Mouse (Mus musculus): Measurements from ENCODE around the gene Supt7l. TPM values are rescaled to one million over a fixed set of nuclear protein-coding genes. Genes with fewer than 3 reads are reported as not detected.

The Supt7l gene
- total RNA-seq, 2 experiments from 2014 or later = 16.5 to 16.6 TPM

GRCm38 (mm10) chr5:31494513-31495297 lies 32.9 kb downstream of the Supt7l start, which contains the start of gene Gpn1:
TSS of gene Gpn1 (plus strand) at chr5:31494741.
- peak; percentile 87 to 91 for DNase-seq (ENCODE audit: low spot score in 2 of 2)

GRCm38 (mm10) chr5:31492031-31492430 lies 35.6 kb downstream of the Supt7l start:
- DNase-seq (ENCODE audit: low spot score in 2 of 2) = no peak

GRCm38 (mm10) chr5:31489116-31489769 lies 38.4 kb downstream of the Supt7l start:
- no peak for DNase-seq (ENCODE audit: low spot score in 2 of 2)

- no peak for DNase-seq (ENCODE audit: low spot score in 2 of 2)
These were observed 39.7 kb downstream of the Supt7l start for GRCm38 (mm10) chr5:31487889-31488288.

- no peak for DNase-seq (ENCODE audit: low spot score in 2 of 2)
These were observed 42.2 kb downstream of the Supt7l start, which contains the start of gene 4930548H24Rik for GRCm38 (mm10) chr5:31485440-31485839. TSS of gene 4930548H24Rik (plus strand) at chr5:31485740.

- DNase-seq (ENCODE audit: low spot score in 2 of 2) = no peak
These were observed 47.1 kb downstream of the Supt7l start for GRCm38 (mm10) chr5:31480536-31480935.

GRCm38 (mm10) chr5:31470334-31470733 lies 57.3 kb downstream of the Supt7l start:
- peak; percentile 50 to 60 for DNase-seq (ENCODE audit: low spot score in 2 of 2)

GRCm38 (mm10) chr5:31469711-31470110 lies 57.9 kb downstream of the Supt7l start:
- no peak for DNase-seq (ENCODE audit: low spot score in 2 of 2)

GRCm38 (mm10) chr5:31467798-31468197 lies 59.8 kb downstream of the Supt7l start:
- no peak for DNase-seq (ENCODE audit: low spot score in 2 of 2)

Other genes with a start within 250 kb of the Supt7l start
- gene Ift172, start 236.7 kb downstream of the Supt7l start, total RNA-seq (2021) = 10 to 100 TPM; 68.7 to 70.3 TPM
- gene Fndc4, start 231.7 kb downstream of the Supt7l start, total RNA-seq (2021) = 100 to 1,000 TPM; 164 to 185 TPM
- gene Gckr, start 230.4 kb downstream of the Supt7l start, total RNA-seq (2021) = under 1 TPM; 0.09 to 0.25 TPM
- gene Zfp512, start 75.4 kb downstream of the Supt7l start, total RNA-seq (2021) = 10 to 100 TPM; 51.5 to 55.8 TPM
- gene 4930548H24Rik, start 42.1 kb downstream of the Supt7l start, total RNA-seq (2021) = under 1 TPM; 0.16 to 0.37 TPM
- 10 to 100 TPM; 34.9 to 37.5 TPM for gene Gpn1, start 33.1 kb downstream of the Supt7l start, total RNA-seq (2021)
- 10 to 100 TPM; 52.5 to 52.9 TPM for gene Slc4a1ap, start 812 bp downstream of the Supt7l start, total RNA-seq (2021)
- 100 to 1,000 TPM; 135 to 151 TPM for gene Mrpl33, start 69.1 kb upstream of the Supt7l start, total RNA-seq (2021)
- gene Rbks, start 169.8 kb upstream of the Supt7l start, total RNA-seq (2021) = 1 to 10 TPM; 2.7 TPM
- 10 to 100 TPM; 39.5 to 41.2 TPM for gene Babam2, start 169.9 kb upstream of the Supt7l start, total RNA-seq (2021)